Mouse (Mus musculus): Measurements from ENCODE around the gene Fryl.
"Not testable (repeated sequence)": the region's sequence is repeated elsewhere in the genome, so short reads cannot be mapped to it uniquely, and the experiment has no call there.

The Fryl gene

GRCm38 (mm10) chr5:72998546-72998945 lies 257.9 kb downstream of the Fryl start:
- not testable (repeated sequence) for DNase-seq

GRCm38 (mm10) chr5:72995379-72995778 lies 261.0 kb downstream of the Fryl start:
- no peak for DNase-seq

GRCm38 (mm10) chr5:72994928-72995327 lies 261.5 kb downstream of the Fryl start:
- no peak for DNase-seq

- DNase-seq: no peak
Measured at GRCm38 (mm10) chr5:72994424-72994823, 262.0 kb downstream of the Fryl start.

GRCm38 (mm10) chr5:72992474-72992873 lies 263.9 kb downstream of the Fryl start:
- DNase-seq: no peak

GRCm38 (mm10) chr5:72989756-72990155 lies 266.7 kb downstream of the Fryl start:
- DNase-seq: no peak

GRCm38 (mm10) chr5:72987786-72988185 lies 268.6 kb downstream of the Fryl start:
- DNase-seq: no peak

- peak; percentile 13 for DNase-seq
Measured at GRCm38 (mm10) chr5:72984091-72984490, 272.3 kb downstream of the Fryl start.

- DNase-seq: no peak
Measured at GRCm38 (mm10) chr5:72976539-72976938, 279.9 kb downstream of the Fryl start.

GRCm38 (mm10) chr5:72975996-72976395 lies 280.4 kb downstream of the Fryl start:
- DNase-seq: no peak

GRCm38 (mm10) chr5:72974602-72975001 lies 281.8 kb downstream of the Fryl start, which contains the start of gene Gm10135:
TSS of gene Gm10135 (minus strand) at chr5:72974702.
- no peak for DNase-seq

- no peak for DNase-seq
Measured at GRCm38 (mm10) chr5:72972934-72973333, 283.5 kb downstream of the Fryl start.

GRCm38 (mm10) chr5:72972435-72972834 lies 284.0 kb downstream of the Fryl start:
- no peak for DNase-seq
